Mouse (Mus musculus) C2C12 (cell line): ENCODE results near the gene Pde2a. TPM values are rescaled to one million over a fixed set of nuclear protein-coding genes. Genes with fewer than 3 reads are reported as not detected.

ENCODE experiments used
- H3K27me3 ChIP-seq: one replicate; pipeline ENCODE4 v1.6.1; 2011; ENCODE audit not compliant: control insufficient read depth, insufficient read depth, insufficient read length
- H3K36me3 ChIP-seq: one replicate; pipeline ENCODE4 v1.6.1; 2011; ENCODE audit not compliant: control insufficient read depth, insufficient read depth
- H3K4me3 ChIP-seq: one replicate; pipeline ENCODE4 v1.5.1; 2011; ENCODE audit warnings: mild to moderate bottlenecking, control low read depth; ENCODE audit not compliant: poor library complexity, insufficient read depth, severe bottlenecking
- H3K79me2 ChIP-seq: one replicate; pipeline ENCODE4 v1.6.1; 2011; ENCODE audit not compliant: control insufficient read depth, insufficient read depth
- H3K79me3 ChIP-seq: one replicate; pipeline ENCODE4 v1.6.1; 2011; ENCODE audit warnings: low read depth, control low read depth
- H3ac ChIP-seq: one replicate; pipeline ENCODE3; 2011; ENCODE audit warnings: low read depth; ENCODE audit not compliant: control insufficient read depth, insufficient read length
- CEBPB ChIP-seq: IDR thresholded peaks from one replicate; pipeline ENCODE4 v1.6.1; 2011; ENCODE audit warnings: low read depth, mild to moderate bottlenecking, control low read depth, moderate library complexity
- CTCF ChIP-seq: IDR thresholded peaks from one replicate; pipeline ENCODE4 v1.5.1; 2011; ENCODE audit not compliant: control insufficient read depth, insufficient read depth, insufficient read length
- FOSL1 ChIP-seq: IDR thresholded peaks from one replicate; pipeline ENCODE4 v1.8.0; 2011; ENCODE audit warnings: mild to moderate bottlenecking, low read length; ENCODE audit not compliant: poor library complexity, insufficient read depth, severe bottlenecking
- MAX ChIP-seq: IDR thresholded peaks from one replicate; pipeline ENCODE4 v1.6.1; 2011; ENCODE audit warnings: mild to moderate bottlenecking, control low read depth
- MYOD1 ChIP-seq: IDR thresholded peaks from one replicate; pipeline ENCODE4 v1.6.1; 2011; ENCODE audit warnings: low read depth; ENCODE audit not compliant: control insufficient read depth, insufficient read length
- MYOG ChIP-seq: IDR thresholded peaks from one replicate; pipeline ENCODE4 v1.6.1; 2011; ENCODE audit not compliant: control insufficient read depth, insufficient read length; ENCODE audit errors: extremely low read depth
- USF1 ChIP-seq: IDR thresholded peaks from one replicate; pipeline ENCODE4 v1.6.1; 2011; ENCODE audit warnings: low read depth, mild to moderate bottlenecking, control low read depth, moderate library complexity
- polyA plus RNA-seq: library from polyadenylated mRNA; unstranded; fragments of >200 nt; fragmentation: generic; extraction: Trizol; gene quantifications from one replicate; pipeline ENCODE4 v1.2.1, GENCODE M21; 2012; ENCODE audit warnings: missing spikeins

The Pde2a gene
- polyA plus RNA-seq, 1 experiment = 2.9 TPM

- Histone ChIP-seq H3ac (no peak overlapping the region), H3K79me3 (no peaks in the 10 kb centered on the region), H3K4me3 (no peak overlapping the region), H3K79me2 (no peaks in the 10 kb centered on the region), H3K36me3 (no peaks in the 10 kb centered on the region), H3K27me3 (peaks cover 5% of the 10 kb centered on the region)
- TF ChIP-seq MYOD1 (no peak), CTCF (peak; percentile 52)
These were observed 119.6 kb downstream of the Pde2a start for GRCm38 (mm10) chr7:101541132-101541531.

- Histone ChIP-seq H3K79me2 (no peaks in the 10 kb centered on the region), H3K4me3 (no peak overlapping the region), H3ac (no peak overlapping the region), H3K79me3 (no peaks in the 10 kb centered on the region), H3K36me3 (no peaks in the 10 kb centered on the region), H3K27me3 (peaks cover 5% of the 10 kb centered on the region)
- no peak for TF ChIP-seq CEBPB
- no peak for TF ChIP-seq MYOG
- no peak for TF ChIP-seq MYOD1
- no peak for TF ChIP-seq MAX
- TF ChIP-seq FOSL1 = no peak
- no peak for TF ChIP-seq USF1
- TF ChIP-seq CTCF = no peak
These were observed 120.2 kb downstream of the Pde2a start for GRCm38 (mm10) chr7:101541734-101542133.

- no peak overlapping the region for H3K4me3 ChIP-seq
- H3ac ChIP-seq = no peak overlapping the region
- TF ChIP-seq CEBPB (no peak), FOSL1 (no peak), USF1 (no peak), MAX (no peak), MYOG (no peak), CTCF (no peak), MYOD1 (no peak)
- H3K27me3 ChIP-seq = peaks cover 5% of the 10 kb centered on the region
- H3K36me3 ChIP-seq = no peaks in the 10 kb centered on the region
- H3K79me2 ChIP-seq = no peaks in the 10 kb centered on the region
- no peaks in the 10 kb centered on the region for H3K79me3 ChIP-seq
These were observed 126.2 kb downstream of the Pde2a start for GRCm38 (mm10) chr7:101547651-101548050.

- Histone ChIP-seq H3ac (no peak overlapping the region), H3K4me3 (no peak overlapping the region), H3K79me2 (no peaks in the 10 kb centered on the region), H3K27me3 (no peaks in the 10 kb centered on the region), H3K36me3 (no peaks in the 10 kb centered on the region), H3K79me3 (no peaks in the 10 kb centered on the region)
- TF ChIP-seq MAX (no peak), USF1 (no peak), MYOD1 (no peak), CEBPB (no peak), FOSL1 (no peak), CTCF (no peak), MYOG (no peak)
These were observed 127.8 kb downstream of the Pde2a start for GRCm38 (mm10) chr7:101549266-101549665.

- Histone ChIP-seq H3K79me3 (no peaks in the 10 kb centered on the region), H3ac (no peak overlapping the region), H3K4me3 (no peak overlapping the region), H3K79me2 (no peaks in the 10 kb centered on the region), H3K27me3 (no peaks in the 10 kb centered on the region), H3K36me3 (no peaks in the 10 kb centered on the region)
- no peak for TF ChIP-seq MYOD1
- TF ChIP-seq FOSL1 = no peak
- TF ChIP-seq CTCF = no peak
- no peak for TF ChIP-seq CEBPB
- no peak for TF ChIP-seq MYOG
- TF ChIP-seq MAX = no peak
- no peak for TF ChIP-seq USF1
These were observed 129.4 kb downstream of the Pde2a start for GRCm38 (mm10) chr7:101550686-101551485.
